Mouse (Mus musculus) forebrain, embryonic 14.5 days (tissue): ENCODE results near the gene Ndufaf2. TPM values are rescaled to one million over a fixed set of nuclear protein-coding genes. Genes with fewer than 3 reads are reported as not detected.

Source experiments
- ATAC-seq: fragments of 200-750 bp; cut with Nextera tagmentation; 2 replicates; pipeline ENCODE4 v1.8.0; 2017; ENCODE audit warnings: mild to moderate bottlenecking, moderate library complexity
- DNase-seq: peaks from one replicate; pipeline ENCODE4 v3.0.0-alpha.2; 2015; ENCODE audit warnings: low spot score
- H3K27ac ChIP-seq: fragments of 300-500 bp; sonication (generic); 2 replicates; pipeline ENCODE4 v1.5.1; 2014; ENCODE audit warnings: low read depth, mild to moderate bottlenecking, control low read depth, low read length, moderate library complexity
- H3K27me3 ChIP-seq: fragments of 300-500 bp; sonication (generic); replicated peaks from 2 replicates; pipeline ENCODE4 v1.6.1; 2014; ENCODE audit warnings: low read length, control low read depth, mixed read lengths; ENCODE audit not compliant: control insufficient read depth, insufficient read depth
- H3K36me3 ChIP-seq: fragments of 300-500 bp; sonication (generic); 2 replicates; pipeline ENCODE4 v1.6.1; 2014; ENCODE audit warnings: low read length, control low read depth; ENCODE audit not compliant: control insufficient read depth, insufficient read depth
- H3K4me1 ChIP-seq: fragments of 300-500 bp; sonication (generic); 2 replicates; pipeline ENCODE4 v1.6.1; 2014; ENCODE audit warnings: antibody characterized with exemption, low read length, control low read depth; ENCODE audit not compliant: control insufficient read depth, insufficient read depth
- H3K4me2 ChIP-seq: fragments of 300-500 bp; sonication (generic); 2 replicates; pipeline ENCODE4 v1.6.1; 2014; ENCODE audit warnings: mild to moderate bottlenecking, control low read depth, low read length
- H3K4me3 ChIP-seq: fragments of 300-500 bp; sonication (generic); 2 replicates; pipeline ENCODE4 v1.5.1; 2014; ENCODE audit warnings: low read depth, low read length, control low read depth
- H3K9ac ChIP-seq: fragments of 300-500 bp; sonication (generic); 2 replicates; pipeline ENCODE4 v1.6.1; 2014; ENCODE audit warnings: mild to moderate bottlenecking, low read length, control low read depth, moderate library complexity
- H3K9me3 ChIP-seq: fragments of 300-500 bp; sonication (generic); replicated peaks from 2 replicates; pipeline ENCODE4 v1.6.1; 2016; ENCODE audit warnings: low read length, control low read depth, mixed read lengths; ENCODE audit not compliant: control insufficient read depth
- WGBS: fragments of 180-500 bp; shearing (Covaris S2); extraction: QIAGEN DNeasy Blood & Tissue Kit; methylation state at CpG from one replicate; pipeline ENCODE4 v1.1.7; 2014; 5-methylcytosine and 5-hydroxymethylcytosine counted together
- polyA plus RNA-seq: library from polyadenylated mRNA; unstranded; fragments of >200 nt; fragmentation: Nextera tagmentation; extraction: Ambion mirVana; gene quantifications from 2 replicates; pipeline ENCODE4 v1.2.1, GENCODE M21; 2014

Ndufaf2 gene
- polyA plus RNA-seq: 84.5 and 85.5 TPM in 2 replicates

- Histone ChIP-seq H3K27me3 (no peaks in the 10 kb centered on the region), H3K36me3 (peaks cover 18% of the 10 kb centered on the region), H3K27ac (no peak within 1 kb of the TSS), H3K4me2 (peak within 1 kb of the TSS; percentile 83), H3K9ac (peak within 1 kb of the TSS; percentile 79), H3K9me3 (no peaks in the 10 kb centered on the region), H3K4me1 (peaks cover 12% of the 10 kb centered on the region), H3K4me3 (peak within 1 kb of the TSS; percentile 87)
- under 1% methylated on average over 47 of the region's 47 CpGs for WGBS
- DNase-seq (peak; percentile 97), ATAC-seq (peak; percentile 99)
Measured at GRCm38 (mm10) chr13:108158465-108159240, at the start of gene Ndufaf2, which contains the start of gene Ercc8. TSS of gene Ndufaf2 (minus strand) at chr13:108158623. TSS of gene Ercc8 (plus strand) at chr13:108158731.

GRCm38 (mm10) chr13:108208090-108208489 lies 49.7 kb upstream of the Ndufaf2 start:
- DNase-seq (no peak), ATAC-seq (no peak)
- no peaks in the 10 kb centered on the region for H3K9me3 ChIP-seq
- H3K27me3 ChIP-seq: no peaks in the 10 kb centered on the region
- 72% methylated on average over 5 of the region's 5 CpGs for WGBS
- no peak overlapping the region for H3K27ac ChIP-seq
- no peaks in the 10 kb centered on the region for H3K4me1 ChIP-seq
- no peak overlapping the region for H3K4me2 ChIP-seq
- no peak overlapping the region for H3K9ac ChIP-seq
- H3K4me3 ChIP-seq: no peak overlapping the region
- no peaks in the 10 kb centered on the region for H3K36me3 ChIP-seq

- H3K4me2 ChIP-seq: no peak overlapping the region
- 90% methylated on average over 2 of the region's 2 CpGs for WGBS
- no peak for ATAC-seq
- no peaks in the 10 kb centered on the region for H3K4me1 ChIP-seq
- no peak for DNase-seq
- H3K27ac ChIP-seq: no peak overlapping the region
- H3K9ac ChIP-seq: no peak overlapping the region
- H3K4me3 ChIP-seq: no peak overlapping the region
- no peaks in the 10 kb centered on the region for H3K27me3 ChIP-seq
- H3K36me3 ChIP-seq: no peaks in the 10 kb centered on the region
- H3K9me3 ChIP-seq: no peaks in the 10 kb centered on the region
Measured at GRCm38 (mm10) chr13:108207447-108207846, 49.0 kb upstream of the Ndufaf2 start.

GRCm38 (mm10) chr13:108204857-108205256 lies 46.4 kb upstream of the Ndufaf2 start:
- Histone ChIP-seq H3K4me1 (no peaks in the 10 kb centered on the region), H3K27ac (no peak overlapping the region), H3K4me2 (no peak overlapping the region), H3K9ac (no peak overlapping the region), H3K4me3 (no peak overlapping the region), H3K36me3 (no peaks in the 10 kb centered on the region), H3K9me3 (no peaks in the 10 kb centered on the region), H3K27me3 (no peaks in the 10 kb centered on the region)
- 93% methylated on average over 3 of the region's 3 CpGs for whole genome bisulfite sequencing
- DNase-seq (no peak), ATAC-seq (no peak)

GRCm38 (mm10) chr13:108195474-108195873 lies 37.1 kb upstream of the Ndufaf2 start:
- no peak overlapping the region for H3K9ac ChIP-seq
- peaks cover 16% of the 10 kb centered on the region for H3K36me3 ChIP-seq
- WGBS: 92% methylated on average over 6 of the region's 6 CpGs
- ATAC-seq (no peak), DNase-seq (no peak)
- H3K9me3 ChIP-seq: no peaks in the 10 kb centered on the region
- H3K4me2 ChIP-seq: no peak overlapping the region
- H3K4me3 ChIP-seq: no peak overlapping the region
- no peak overlapping the region for H3K27ac ChIP-seq
- H3K4me1 ChIP-seq: no peaks in the 10 kb centered on the region
- H3K27me3 ChIP-seq: no peaks in the 10 kb centered on the region

- peak; percentile 66; the same call in 1 of the 2 replicates for ATAC-seq
- no peak overlapping the region for H3K27ac ChIP-seq
- H3K4me2 ChIP-seq: no peak overlapping the region
- H3K27me3 ChIP-seq: no peaks in the 10 kb centered on the region
- no peaks in the 10 kb centered on the region for H3K4me1 ChIP-seq
- no peak overlapping the region for H3K4me3 ChIP-seq
- no peak overlapping the region for H3K9ac ChIP-seq
- H3K36me3 ChIP-seq: peaks cover 30% of the 10 kb centered on the region
- no peaks in the 10 kb centered on the region for H3K9me3 ChIP-seq
- WGBS: 63% methylated on average over 11 of the region's 11 CpGs
- DNase-seq: peak; percentile 74
Measured at GRCm38 (mm10) chr13:108191074-108191720, 32.8 kb upstream of the Ndufaf2 start.

- Histone ChIP-seq H3K27ac (no peak overlapping the region), H3K4me3 (no peak overlapping the region), H3K36me3 (peaks cover 33% of the 10 kb centered on the region), H3K9ac (no peak overlapping the region), H3K4me2 (no peak overlapping the region), H3K9me3 (no peaks in the 10 kb centered on the region), H3K4me1 (no peaks in the 10 kb centered on the region), H3K27me3 (no peaks in the 10 kb centered on the region)
- ATAC-seq (no peak), DNase-seq (no peak)
- WGBS: 95% methylated on average over 4 of the region's 4 CpGs
Measured at GRCm38 (mm10) chr13:108187994-108188393, 29.6 kb upstream of the Ndufaf2 start.

- DNase-seq: no peak
- Histone ChIP-seq H3K9ac (no peak overlapping the region), H3K4me2 (no peak overlapping the region), H3K36me3 (peaks cover 54% of the 10 kb centered on the region), H3K27ac (no peak overlapping the region), H3K4me3 (no peak overlapping the region), H3K9me3 (no peaks in the 10 kb centered on the region), H3K4me1 (no peaks in the 10 kb centered on the region), H3K27me3 (no peaks in the 10 kb centered on the region)
- ATAC-seq: no peak
- 90% methylated on average over 3 of the region's 3 CpGs for WGBS
Measured at GRCm38 (mm10) chr13:108185530-108185929, 27.1 kb upstream of the Ndufaf2 start.

GRCm38 (mm10) chr13:108184743-108185255 lies 26.4 kb upstream of the Ndufaf2 start:
- DNase-seq (no peak), ATAC-seq (no peak)
- Histone ChIP-seq H3K36me3 (peaks cover 57% of the 10 kb centered on the region), H3K27me3 (no peaks in the 10 kb centered on the region), H3K27ac (no peak overlapping the region), H3K4me2 (no peak overlapping the region), H3K4me3 (no peak overlapping the region), H3K9ac (no peak overlapping the region), H3K4me1 (no peaks in the 10 kb centered on the region), H3K9me3 (no peaks in the 10 kb centered on the region)
